Mouse (Mus musculus) megakaryocyte, embryonic 14.5 days (primary cell): ENCODE measurements around the gene AC124108.1.

Experiments
- FLI1 ChIP-seq: IDR thresholded peaks from 2 replicates; pipeline ENCODE4 v1.6.1; 2012; ENCODE audit warnings: low read length, inconsistent platforms, mixed read lengths
- GATA1 ChIP-seq: IDR thresholded peaks from 3 replicates; pipeline ENCODE4 v1.6.1; 2012; ENCODE audit warnings: mixed read lengths, low read length, inconsistent platforms, borderline replicate concordance

DNA sequence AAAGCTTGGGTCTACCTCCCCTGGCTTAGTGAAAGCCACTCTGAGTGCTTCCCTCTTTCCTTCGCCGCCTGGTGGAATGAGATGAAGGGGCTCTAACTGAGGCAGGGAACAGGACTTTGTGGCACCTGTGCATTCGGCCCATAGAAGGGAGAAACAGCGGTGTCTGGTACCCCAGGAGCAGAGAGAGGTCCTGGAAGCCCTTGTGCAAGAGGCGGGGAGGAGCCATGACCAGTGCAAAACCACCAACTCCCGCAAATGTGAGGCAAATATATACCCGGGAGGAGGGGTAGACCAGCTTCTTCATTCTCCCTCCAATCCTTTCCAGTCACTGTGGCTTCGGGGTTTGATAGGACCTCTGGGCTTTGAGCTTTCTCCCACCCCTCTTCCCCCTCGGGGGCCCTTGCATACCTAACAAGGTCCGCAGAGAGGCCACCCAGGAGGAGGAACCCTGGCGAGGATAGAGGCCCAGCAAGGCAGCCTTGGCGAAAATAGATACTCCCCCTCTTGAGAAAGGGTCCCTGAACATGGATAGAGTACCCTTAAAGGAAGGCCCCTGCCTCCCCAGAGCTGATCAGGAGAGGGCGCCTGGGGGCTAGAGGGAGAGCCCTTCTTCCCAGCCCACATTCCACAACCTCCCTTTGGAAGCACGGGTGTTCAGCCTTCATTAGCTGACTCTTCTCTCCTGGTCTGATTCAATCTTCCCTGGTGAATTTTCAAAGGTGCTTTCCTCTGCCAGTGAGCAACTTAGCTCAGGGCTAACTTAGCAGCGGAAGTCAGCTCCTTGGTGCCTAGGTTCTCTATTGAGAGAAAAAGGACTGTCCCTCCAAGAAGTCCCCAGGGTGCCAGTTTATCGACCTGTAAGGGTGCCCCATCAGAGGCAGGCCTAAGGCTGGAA is 776 bp downstream of the AC124108.1 start:
- TF ChIP-seq GATA1 (no peak), FLI1 (no peak)
